Mouse (Mus musculus): ENCODE results near the gene Smco3. TPM values are rescaled to one million over a fixed set of nuclear protein-coding genes. Genes with fewer than 3 reads are reported as not detected.

Smco3 gene
- polyA plus RNA-seq, 1 experiment = not detected

DNA sequence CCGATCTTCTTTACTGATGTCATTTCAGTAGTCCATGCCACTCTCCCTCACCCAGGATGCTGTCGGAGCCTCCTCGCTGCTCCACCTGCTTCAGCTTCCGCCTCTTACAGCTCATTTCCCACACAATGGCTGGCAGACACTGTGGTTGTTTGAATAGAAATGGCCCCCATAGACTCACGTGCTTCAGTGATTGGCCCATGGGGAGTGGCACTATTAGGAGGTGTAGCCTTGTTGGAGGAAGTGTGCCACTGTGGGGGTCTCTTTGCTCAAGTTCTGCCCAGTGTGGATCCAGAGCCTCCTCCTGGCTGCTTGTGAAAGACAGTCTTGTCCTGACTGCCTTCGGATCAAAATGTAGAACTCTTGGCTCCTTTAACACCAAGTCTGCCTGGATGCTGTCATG is 39.4 kb downstream of the Smco3 start:
- TF ChIP-seq POLR2A (IDR thresholded peaks at IDR 0.05; ENCODE audit: insufficient read depth, low read depth, low read length) = no peak
- TF ChIP-seq CTCF (IDR thresholded peaks at IDR 0.05; ENCODE audit: insufficient read depth, low read depth, low read length) = no peak
- no peak overlapping the region for H3K27ac ChIP-seq (ENCODE audit: insufficient read depth, low read depth, low read length)
- 58% methylated on average over 6 of the region's 6 CpGs for WGBS
- H3K4me3 ChIP-seq (ENCODE audit: insufficient read depth, low read depth, low read length) = no peak overlapping the region
- H3K4me1 ChIP-seq (ENCODE audit: control insufficient read depth, insufficient read depth, low read length) = peaks cover 9% of the 10 kb centered on the region; the same call in 1 of the 2 replicates

GRCm38 (mm10) chr6:136795110-136795509 is 40.1 kb downstream of the Smco3 start:
- Histone ChIP-seq H3K4me3 (ENCODE audit: insufficient read depth, low read depth, low read length) (no peak overlapping the region), H3K27ac (ENCODE audit: insufficient read depth, low read depth, low read length) (no peak overlapping the region), H3K4me1 (ENCODE audit: control insufficient read depth, insufficient read depth, low read length) (peaks cover 9% of the 10 kb centered on the region; the same call in 1 of the 2 replicates)
- no peak for TF ChIP-seq POLR2A (IDR thresholded peaks at IDR 0.05; ENCODE audit: insufficient read depth, low read depth, low read length)
- no peak for TF ChIP-seq CTCF (IDR thresholded peaks at IDR 0.05; ENCODE audit: insufficient read depth, low read depth, low read length)
- WGBS = 81% methylated on average over 1 of the region's 1 CpGs

GRCm38 (mm10) chr6:136793831-136794525 is 41.3 kb downstream of the Smco3 start:
- Histone ChIP-seq H3K4me1 (ENCODE audit: control insufficient read depth, insufficient read depth, low read length) (peaks cover 9% of the 10 kb centered on the region; the same call in 1 of the 2 replicates), H3K4me3 (ENCODE audit: insufficient read depth, low read depth, low read length) (no peak overlapping the region), H3K27ac (ENCODE audit: insufficient read depth, low read depth, low read length) (no peak overlapping the region)
- WGBS = 3% methylated on average over 23 of the region's 24 CpGs
- TF ChIP-seq POLR2A (IDR thresholded peaks at IDR 0.05; ENCODE audit: insufficient read depth, low read depth, low read length) (no peak), CTCF (IDR thresholded peaks at IDR 0.05; ENCODE audit: insufficient read depth, low read depth, low read length) (no peak)

- no peak overlapping the region for H3K4me3 ChIP-seq (ENCODE audit: insufficient read depth, low read depth, low read length)
- no peak overlapping the region for H3K27ac ChIP-seq (ENCODE audit: insufficient read depth, low read depth, low read length)
- TF ChIP-seq CTCF (IDR thresholded peaks at IDR 0.05; ENCODE audit: insufficient read depth, low read depth, low read length) = no peak
- TF ChIP-seq POLR2A (IDR thresholded peaks at IDR 0.05; ENCODE audit: insufficient read depth, low read depth, low read length) = no peak
- peaks cover 9% of the 10 kb centered on the region; the same call in 1 of the 2 replicates for H3K4me1 ChIP-seq (ENCODE audit: control insufficient read depth, insufficient read depth, low read length)
- WGBS = 46% methylated on average over 16 of the region's 16 CpGs
Observed at GRCm38 (mm10) chr6:136792884-136793758, 42.1 kb downstream of the Smco3 start.

- Histone ChIP-seq H3K4me1 (ENCODE audit: control insufficient read depth, insufficient read depth, low read length) (peaks cover 9% of the 10 kb centered on the region; the same call in 1 of the 2 replicates), H3K27ac (ENCODE audit: insufficient read depth, low read depth, low read length) (no peak overlapping the region), H3K4me3 (ENCODE audit: insufficient read depth, low read depth, low read length) (no peak overlapping the region)
- no peak for TF ChIP-seq CTCF (IDR thresholded peaks at IDR 0.05; ENCODE audit: insufficient read depth, low read depth, low read length)
- no peak for TF ChIP-seq POLR2A (IDR thresholded peaks at IDR 0.05; ENCODE audit: insufficient read depth, low read depth, low read length)
- 68% methylated on average over 5 of the region's 5 CpGs for WGBS
Observed at GRCm38 (mm10) chr6:136789391-136789971, 45.8 kb downstream of the Smco3 start.

DNA sequence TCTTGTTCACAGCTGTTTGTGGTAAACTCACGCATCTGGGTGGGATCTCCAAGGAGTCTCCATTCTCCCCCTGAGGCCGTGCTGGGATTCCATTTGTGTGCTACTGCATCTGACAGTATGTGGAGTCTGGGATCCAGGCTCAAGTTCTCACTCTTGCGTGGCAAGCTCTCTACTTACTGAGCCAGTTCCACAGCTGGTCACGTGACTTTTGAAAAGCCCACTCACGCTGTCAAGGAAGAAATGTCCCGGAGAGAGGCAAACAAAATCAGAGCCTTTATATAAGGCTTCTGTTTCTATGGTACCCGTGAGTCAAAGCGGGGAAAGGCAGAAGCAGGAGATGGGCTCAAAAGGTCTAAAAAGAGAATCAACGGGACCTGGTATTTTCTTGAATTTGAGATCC is 52.5 kb downstream of the Smco3 start:
- no peak overlapping the region for H3K4me3 ChIP-seq (ENCODE audit: insufficient read depth, low read depth, low read length)
- peaks cover 10% of the 10 kb centered on the region for H3K4me1 ChIP-seq (ENCODE audit: control insufficient read depth, insufficient read depth, low read length)
- WGBS = 48% methylated on average over 9 of the region's 9 CpGs
- TF ChIP-seq POLR2A (IDR thresholded peaks at IDR 0.05; ENCODE audit: insufficient read depth, low read depth, low read length) (no peak), CTCF (IDR thresholded peaks at IDR 0.05; ENCODE audit: insufficient read depth, low read depth, low read length) (no peak)
- H3K27ac ChIP-seq (ENCODE audit: insufficient read depth, low read depth, low read length) = no peak overlapping the region

GRCm38 (mm10) chr6:136782146-136782545 is 53.1 kb downstream of the Smco3 start:
- 85% methylated on average over 12 of the region's 12 CpGs for WGBS
- no peak overlapping the region for H3K4me3 ChIP-seq (ENCODE audit: insufficient read depth, low read depth, low read length)
- H3K27ac ChIP-seq (ENCODE audit: insufficient read depth, low read depth, low read length) = no peak overlapping the region
- no peak for TF ChIP-seq CTCF (IDR thresholded peaks at IDR 0.05; ENCODE audit: insufficient read depth, low read depth, low read length)
- no peak for TF ChIP-seq POLR2A (IDR thresholded peaks at IDR 0.05; ENCODE audit: insufficient read depth, low read depth, low read length)
- H3K4me1 ChIP-seq (ENCODE audit: control insufficient read depth, insufficient read depth, low read length) = peaks cover 10% of the 10 kb centered on the region

DNA sequence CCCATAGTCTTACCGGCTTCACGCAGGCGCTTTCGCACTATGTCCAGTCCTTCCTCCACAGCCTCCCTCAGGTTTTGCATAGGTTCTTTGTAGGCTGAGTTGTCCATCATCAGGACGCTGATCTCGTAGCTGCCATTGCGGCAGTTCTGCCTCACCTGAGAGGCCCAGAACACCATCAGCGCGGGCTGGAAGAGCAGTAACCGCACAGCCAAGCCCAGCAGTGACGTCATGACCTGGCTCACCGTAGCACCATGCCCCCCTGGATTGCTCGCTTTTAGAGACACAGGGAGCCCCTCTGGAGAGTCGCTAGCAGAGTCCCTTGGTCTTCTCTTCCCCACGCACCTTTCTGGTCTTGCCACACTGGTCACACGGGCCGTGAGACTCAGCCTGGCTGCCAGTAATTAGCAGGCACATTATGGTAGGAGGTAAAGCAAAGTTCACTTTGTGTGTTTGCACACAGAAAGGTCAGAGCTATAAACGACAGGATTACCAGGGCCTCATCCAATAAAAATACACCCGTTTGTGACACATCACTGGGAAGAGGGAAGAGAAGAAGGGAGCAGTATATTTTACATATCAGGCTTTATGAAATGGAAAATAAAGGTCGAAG is 53.8 kb downstream of the Smco3 start, which contains the start of gene Gucy2c:
Gene Gucy2c (minus strand): TSS at position 389 of the 610 bp plus-strand sequence.
- no peak within 1 kb of the TSS for H3K4me3 ChIP-seq (ENCODE audit: insufficient read depth, low read depth, low read length)
- H3K4me1 ChIP-seq (ENCODE audit: control insufficient read depth, insufficient read depth, low read length) = peaks cover 10% of the 10 kb centered on the region
- 85% methylated on average over 20 of the region's 20 CpGs for WGBS
- H3K27ac ChIP-seq (ENCODE audit: insufficient read depth, low read depth, low read length) = no peak within 1 kb of the TSS
- TF ChIP-seq CTCF (IDR thresholded peaks at IDR 0.05; ENCODE audit: insufficient read depth, low read depth, low read length) = no peak
- no peak for TF ChIP-seq POLR2A (IDR thresholded peaks at IDR 0.05; ENCODE audit: insufficient read depth, low read depth, low read length)

Other genes starting within 250 kb of the Smco3 start
- not detected in 2 replicates for gene Plbd1, start 173.5 kb downstream of the Smco3 start, polyA plus RNA-seq (2012; ENCODE audit: insufficient read depth, insufficient read length, low replicate concordance, missing spikeins)
- not detected in 2 replicates for gene Gucy2c, start 53.7 kb downstream of the Smco3 start, polyA plus RNA-seq (2012; ENCODE audit: insufficient read depth, insufficient read length, low replicate concordance, missing spikeins)
- gene Hist4h4, start 31.0 kb downstream of the Smco3 start, polyA plus RNA-seq (2012; ENCODE audit: insufficient read depth, insufficient read length, low replicate concordance, missing spikeins) = not detected in 2 replicates
- not detected in 2 replicates for gene H2afj, start 27.2 kb downstream of the Smco3 start, polyA plus RNA-seq (2012; ENCODE audit: insufficient read depth, insufficient read length, low replicate concordance, missing spikeins)
- gene BC049715, start 7.8 kb downstream of the Smco3 start, polyA plus RNA-seq (2012; ENCODE audit: insufficient read depth, insufficient read length, low replicate concordance, missing spikeins) = not detected in 2 replicates
- 319 and 436 TPM in 2 replicates for gene Wbp11, start 7.2 kb downstream of the Smco3 start, polyA plus RNA-seq (2012; ENCODE audit: insufficient read depth, insufficient read length, low replicate concordance, missing spikeins)
- gene Art4, start 22.3 kb upstream of the Smco3 start, polyA plus RNA-seq (2012; ENCODE audit: insufficient read depth, insufficient read length, low replicate concordance, missing spikeins) = not detected in 2 replicates
- gene Mgp, start 40.4 kb upstream of the Smco3 start, polyA plus RNA-seq (2012; ENCODE audit: insufficient read depth, insufficient read length, low replicate concordance, missing spikeins) = not detected in 2 replicates
- not detected in 2 replicates for gene Erp27, start 86.7 kb upstream of the Smco3 start, polyA plus RNA-seq (2012; ENCODE audit: insufficient read depth, insufficient read length, low replicate concordance, missing spikeins)
- gene Pde6h, start 88.4 kb upstream of the Smco3 start, polyA plus RNA-seq (2012; ENCODE audit: insufficient read depth, insufficient read length, low replicate concordance, missing spikeins) = not detected in 2 replicates
- gene Arhgdib, start 106.4 kb upstream of the Smco3 start, polyA plus RNA-seq (2012; ENCODE audit: insufficient read depth, insufficient read length, low replicate concordance, missing spikeins) = 393 TPM in 1 of 2 replicates, not detected in the other